Mouse (Mus musculus): Measurements from ENCODE around the gene Gng5.

Gene Gng5

GRCm38 (mm10) chr3:146540521-146541273 is 41.1 kb downstream of the Gng5 start:
- no peak for DNase-seq (ENCODE audit: low spot score)

GRCm38 (mm10) chr3:146543632-146544031 is 44.0 kb downstream of the Gng5 start:
- DNase-seq (ENCODE audit: low spot score), result no peak

- no peak for DNase-seq (ENCODE audit: low spot score)
Observed at GRCm38 (mm10) chr3:146554816-146555215, 55.2 kb downstream of the Gng5 start.
